Mouse (Mus musculus) embryonic facial prominence, embryonic 13.5 days (tissue): Measurements from ENCODE around the gene Ess2. TPM values are rescaled to one million over a fixed set of nuclear protein-coding genes. Genes with fewer than 3 reads are reported as not detected.
A peak's percentile ranks its signal among the peaks of the same experiment; 100 is the strongest.
"Not testable (repeated sequence)": the region's sequence is repeated elsewhere in the genome, so short reads cannot be mapped to it uniquely, and the experiment has no call there.

Source experiments
- ATAC-seq: fragments of 200-750 bp; cut with Nextera tagmentation; 2 replicates; pipeline ENCODE4 v1.8.0; 2017; ENCODE audit warnings: low read depth; ENCODE audit not compliant: insufficient number of reproducible peaks, insufficient read depth, low FRiP score, low TSS enrichment
- H3K27ac ChIP-seq: fragments of 300-500 bp; sonication (generic); 2 replicates; pipeline ENCODE4 v1.5.1; 2015; ENCODE audit warnings: moderate library complexity, mild to moderate bottlenecking, inconsistent platforms
- H3K27me3 ChIP-seq: fragments of 300-500 bp; sonication (generic); 2 replicates; pipeline ENCODE4 v1.6.1; 2015; ENCODE audit warnings: mild to moderate bottlenecking, inconsistent platforms
- H3K36me3 ChIP-seq: fragments of 300-500 bp; sonication (generic); 2 replicates; pipeline ENCODE4 v1.6.1; 2015; ENCODE audit warnings: mild to moderate bottlenecking, inconsistent platforms
- H3K4me1 ChIP-seq: fragments of 300-500 bp; sonication (generic); 2 replicates; pipeline ENCODE4 v1.6.1; 2015; ENCODE audit warnings: inconsistent platforms
- H3K4me2 ChIP-seq: fragments of 300-500 bp; sonication (generic); 2 replicates; pipeline ENCODE4 v1.6.1; 2015; ENCODE audit warnings: moderate library complexity, mild to moderate bottlenecking, inconsistent platforms
- H3K4me3 ChIP-seq: fragments of 300-500 bp; sonication (generic); 2 replicates; pipeline ENCODE4 v1.5.1; 2015; ENCODE audit warnings: mild to moderate bottlenecking, inconsistent platforms
- H3K9ac ChIP-seq: fragments of 300-500 bp; sonication (generic); 2 replicates; pipeline ENCODE4 v1.6.1; 2015; ENCODE audit warnings: mild to moderate bottlenecking, inconsistent platforms
- H3K9me3 ChIP-seq: fragments of 300-500 bp; sonication (generic); 2 replicates; pipeline ENCODE4 v1.6.1; 2016; ENCODE audit warnings: inconsistent platforms
- WGBS: fragments of 180-500 bp; shearing (Covaris S2); methylation state at CpG from one replicate; pipeline ENCODE4 v1.1.7; 2015; ENCODE audit warnings: mixed read lengths; 5-methylcytosine and 5-hydroxymethylcytosine counted together
- polyA plus RNA-seq: library from polyadenylated mRNA; unstranded; fragments of >200 nt; fragmentation: Nextera tagmentation; extraction: Ambion mirVana; gene quantifications from 2 replicates; pipeline ENCODE4 v1.2.1, GENCODE M21; 2015

The Ess2 gene
- 43.7 and 46.9 TPM in 2 replicates for polyA plus RNA-seq

- peaks cover 46% of the 10 kb centered on the region for H3K27me3 ChIP-seq
- peaks cover 33% of the 10 kb centered on the region for H3K36me3 ChIP-seq
- peak within 1 kb of the TSS; percentile 95 for H3K4me2 ChIP-seq
- H3K4me1 ChIP-seq, result peaks cover 21% of the 10 kb centered on the region
- H3K9me3 ChIP-seq, result no peaks in the 10 kb centered on the region
- peak within 1 kb of the TSS; percentile 78 for H3K4me3 ChIP-seq
- H3K9ac ChIP-seq, result peak within 1 kb of the TSS; percentile 85
- H3K27ac ChIP-seq, result 0 out of 2 replicates have a peak within 1 kb of the TSS, but pooled peaks have one; percentile 57
- WGBS, result under 1% methylated on average over 35 of the region's 35 CpGs
- peak; percentile 92 for ATAC-seq
These were observed at the start of gene Ess2 for GRCm38 (mm10) chr16:17911052-17911595. Ess2 (minus strand) TSS chr16:17911348.

- not testable (repeated sequence) for H3K27me3 ChIP-seq, H3K27ac ChIP-seq, H3K4me1 ChIP-seq, H3K9me3 ChIP-seq, H3K36me3 ChIP-seq, ATAC-seq, H3K9ac ChIP-seq, H3K4me2 ChIP-seq, H3K4me3 ChIP-seq
- 93% methylated on average over 17 of the region's 17 CpGs for WGBS
These were observed 45.0 kb upstream of the Ess2 start for GRCm38 (mm10) chr16:17956052-17956638.

- Histone ChIP-seq H3K4me3 (no peak overlapping the region), H3K27ac (no peak overlapping the region), H3K9me3 (no peaks in the 10 kb centered on the region), H3K36me3 (no peaks in the 10 kb centered on the region), H3K4me1 (peaks cover 8% of the 10 kb centered on the region), H3K27me3 (no peaks in the 10 kb centered on the region), H3K4me2 (no peak overlapping the region), H3K9ac (no peak overlapping the region)
- no peak for ATAC-seq
- WGBS, result 82% methylated on average over 4 of the region's 4 CpGs
These were observed 40.5 kb upstream of the Ess2 start for GRCm38 (mm10) chr16:17951618-17952017.

- ATAC-seq, result no peak
- H3K27me3 ChIP-seq, result no peaks in the 10 kb centered on the region
These were observed 38.9 kb upstream of the Ess2 start for GRCm38 (mm10) chr16:17950068-17950467.

GRCm38 (mm10) chr16:17949421-17949877 lies 38.3 kb upstream of the Ess2 start:
- Histone ChIP-seq H3K4me1 (peaks cover 8% of the 10 kb centered on the region), H3K4me3 (no peak overlapping the region), H3K36me3 (no peaks in the 10 kb centered on the region), H3K9ac (no peak overlapping the region), H3K27me3 (no peaks in the 10 kb centered on the region), H3K4me2 (no peak overlapping the region), H3K9me3 (no peaks in the 10 kb centered on the region), H3K27ac (0 out of 2 replicates have a peak overlapping the region, but pooled peaks have one; percentile 33)
- peak; percentile 67 for ATAC-seq
- WGBS, result 29% methylated on average over 2 of the region's 2 CpGs

More at GRCm38 (mm10) chr16:17950068-17950467, 38.9 kb upstream of the Ess2 start:
- WGBS, result 30% methylated on average over 4 of the region's 4 CpGs
- no peak overlapping the region for H3K9ac ChIP-seq
- peak overlapping the region; percentile 33; the same call in 1 of the 2 replicates for H3K27ac ChIP-seq
- H3K36me3 ChIP-seq, result no peaks in the 10 kb centered on the region
- no peaks in the 10 kb centered on the region for H3K9me3 ChIP-seq
- peaks cover 8% of the 10 kb centered on the region for H3K4me1 ChIP-seq
- no peak overlapping the region for H3K4me2 ChIP-seq
- H3K4me3 ChIP-seq, result no peak overlapping the region

- 57% methylated on average over 7 of the region's 7 CpGs for WGBS
- no peaks in the 10 kb centered on the region for H3K27me3 ChIP-seq
- ATAC-seq, result no peak
- H3K36me3 ChIP-seq, result no peaks in the 10 kb centered on the region
- H3K9ac ChIP-seq, result no peak overlapping the region
- peaks cover 8% of the 10 kb centered on the region for H3K4me1 ChIP-seq
- no peak overlapping the region for H3K27ac ChIP-seq
- no peak overlapping the region for H3K4me3 ChIP-seq
- no peaks in the 10 kb centered on the region for H3K9me3 ChIP-seq
- H3K4me2 ChIP-seq, result no peak overlapping the region
These were observed 34.1 kb upstream of the Ess2 start for GRCm38 (mm10) chr16:17945081-17945831.

- ATAC-seq, result no peak
- Histone ChIP-seq H3K27me3 (no peaks in the 10 kb centered on the region), H3K9ac (no peak overlapping the region), H3K36me3 (no peaks in the 10 kb centered on the region), H3K4me2 (no peak overlapping the region), H3K9me3 (no peaks in the 10 kb centered on the region), H3K4me3 (no peak overlapping the region), H3K27ac (no peak overlapping the region), H3K4me1 (no peaks in the 10 kb centered on the region)
- WGBS, result 67% methylated on average over 8 of the region's 8 CpGs
These were observed 32.3 kb upstream of the Ess2 start for GRCm38 (mm10) chr16:17943466-17943865.

- Histone ChIP-seq H3K9ac (no peak overlapping the region), H3K4me1 (no peaks in the 10 kb centered on the region), H3K9me3 (no peaks in the 10 kb centered on the region), H3K36me3 (no peaks in the 10 kb centered on the region), H3K4me3 (no peak overlapping the region), H3K27ac (no peak overlapping the region), H3K4me2 (no peak overlapping the region), H3K27me3 (peaks cover 27% of the 10 kb centered on the region)
- WGBS, result 61% methylated on average over 9 of the region's 9 CpGs
- no peak for ATAC-seq
These were observed 28.2 kb upstream of the Ess2 start for GRCm38 (mm10) chr16:17939255-17939751.

- Histone ChIP-seq H3K9me3 (no peaks in the 10 kb centered on the region), H3K4me2 (no peak overlapping the region), H3K36me3 (no peaks in the 10 kb centered on the region), H3K27ac (no peak overlapping the region), H3K4me3 (no peak overlapping the region), H3K4me1 (no peaks in the 10 kb centered on the region), H3K27me3 (peaks cover 27% of the 10 kb centered on the region), H3K9ac (no peak overlapping the region)
- WGBS, result 6% methylated on average over 7 of the region's 7 CpGs
- no peak; the same call in 1 of the 2 replicates for ATAC-seq
These were observed 27.7 kb upstream of the Ess2 start for GRCm38 (mm10) chr16:17938821-17939220.

GRCm38 (mm10) chr16:17938187-17938586 lies 27.0 kb upstream of the Ess2 start:
- H3K36me3 ChIP-seq, result no peaks in the 10 kb centered on the region
- WGBS, result 73% methylated on average over 7 of the region's 7 CpGs
- ATAC-seq, result no peak
- no peak overlapping the region for H3K4me3 ChIP-seq
- no peak overlapping the region for H3K4me2 ChIP-seq
- no peaks in the 10 kb centered on the region for H3K4me1 ChIP-seq
- no peaks in the 10 kb centered on the region for H3K9me3 ChIP-seq
- no peak overlapping the region for H3K9ac ChIP-seq
- peaks cover 27% of the 10 kb centered on the region for H3K27me3 ChIP-seq
- no peak overlapping the region for H3K27ac ChIP-seq

- H3K9ac ChIP-seq, result no peak overlapping the region
- no peaks in the 10 kb centered on the region for H3K36me3 ChIP-seq
- no peaks in the 10 kb centered on the region for H3K9me3 ChIP-seq
- H3K4me2 ChIP-seq, result no peak overlapping the region
- no peak for ATAC-seq
- H3K4me3 ChIP-seq, result no peak overlapping the region
- peaks cover 27% of the 10 kb centered on the region for H3K27me3 ChIP-seq
- no peaks in the 10 kb centered on the region for H3K4me1 ChIP-seq
- WGBS, result 79% methylated on average over 10 of the region's 10 CpGs
- no peak overlapping the region for H3K27ac ChIP-seq
These were observed 25.6 kb upstream of the Ess2 start for GRCm38 (mm10) chr16:17936776-17937175.
